Mouse (Mus musculus): ENCODE measurements around the gene Runx1.

Gene Runx1

DNA sequence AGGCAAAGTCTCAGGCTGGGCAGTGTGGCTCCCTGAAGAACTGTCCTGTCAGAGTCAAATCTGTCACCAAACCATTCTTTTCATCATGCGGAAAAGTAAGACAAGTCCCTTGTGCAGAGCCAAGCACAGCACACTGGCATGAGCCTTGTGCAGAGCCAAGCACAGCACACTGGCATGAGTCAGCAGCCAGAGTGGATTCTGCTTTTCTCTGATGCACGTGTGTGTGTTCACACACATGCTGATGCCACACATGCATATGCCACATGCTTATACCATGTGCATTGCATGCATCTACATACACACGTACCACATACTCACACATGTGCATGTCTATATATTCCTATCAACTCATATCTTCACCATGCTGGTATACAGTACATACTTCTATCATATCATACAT, 174.7 kb downstream of the Runx1 start:
- no peak for DNase-seq

DNA sequence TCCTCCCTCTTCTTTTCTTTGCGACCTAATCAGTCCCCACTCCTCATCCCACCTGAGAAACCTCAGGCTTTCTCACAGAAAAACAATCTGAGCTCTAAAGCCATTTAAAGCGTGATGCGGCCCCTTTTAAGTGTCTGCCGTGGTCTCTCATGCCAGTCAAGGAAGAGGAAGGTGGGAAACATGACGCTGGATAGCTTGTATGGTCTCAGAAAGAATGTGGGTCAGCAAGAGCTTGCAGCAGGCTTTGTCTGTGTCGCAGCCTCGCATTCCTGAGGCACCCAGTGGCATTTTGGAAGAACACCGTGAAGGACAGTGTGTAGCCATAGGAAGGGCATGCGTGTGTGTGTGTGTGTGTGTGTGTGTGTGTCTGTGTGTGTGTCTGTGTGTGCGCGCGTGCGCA, 179.8 kb downstream of the Runx1 start:
- no peak for DNase-seq

DNA sequence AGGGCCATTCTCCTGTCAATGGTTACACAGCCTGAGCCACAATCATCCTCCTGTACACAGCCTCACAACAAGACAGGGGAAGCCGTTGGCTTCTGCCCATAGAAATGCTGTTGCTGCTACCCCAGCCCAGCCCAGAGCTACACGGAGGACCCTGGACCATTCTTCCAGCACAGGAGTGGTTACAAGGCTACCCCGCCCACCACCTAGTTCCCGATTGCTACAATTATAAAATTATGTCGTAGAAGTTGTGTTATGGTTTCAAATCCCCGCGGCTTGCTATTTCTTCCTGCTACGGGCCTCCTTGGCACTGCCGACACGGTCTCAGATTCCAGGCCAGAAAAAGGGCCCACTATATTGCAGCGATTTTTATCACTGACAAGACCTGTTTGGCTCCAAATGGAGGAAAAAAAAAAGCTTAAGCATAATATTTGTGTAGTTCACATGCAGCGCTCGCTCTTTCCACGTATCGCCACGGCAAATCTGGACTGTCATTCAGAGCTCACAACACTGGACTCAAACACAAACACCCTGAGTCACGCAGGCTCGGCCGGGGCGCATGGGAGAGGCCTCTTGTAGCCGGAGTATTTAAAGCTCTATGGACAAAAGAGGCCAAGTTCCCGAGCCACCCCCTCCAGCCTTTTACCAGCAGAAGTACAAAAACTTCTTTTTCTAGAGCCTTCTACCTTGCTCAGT, 180.4 kb downstream of the Runx1 start:
- DNase-seq: no peak

DNA sequence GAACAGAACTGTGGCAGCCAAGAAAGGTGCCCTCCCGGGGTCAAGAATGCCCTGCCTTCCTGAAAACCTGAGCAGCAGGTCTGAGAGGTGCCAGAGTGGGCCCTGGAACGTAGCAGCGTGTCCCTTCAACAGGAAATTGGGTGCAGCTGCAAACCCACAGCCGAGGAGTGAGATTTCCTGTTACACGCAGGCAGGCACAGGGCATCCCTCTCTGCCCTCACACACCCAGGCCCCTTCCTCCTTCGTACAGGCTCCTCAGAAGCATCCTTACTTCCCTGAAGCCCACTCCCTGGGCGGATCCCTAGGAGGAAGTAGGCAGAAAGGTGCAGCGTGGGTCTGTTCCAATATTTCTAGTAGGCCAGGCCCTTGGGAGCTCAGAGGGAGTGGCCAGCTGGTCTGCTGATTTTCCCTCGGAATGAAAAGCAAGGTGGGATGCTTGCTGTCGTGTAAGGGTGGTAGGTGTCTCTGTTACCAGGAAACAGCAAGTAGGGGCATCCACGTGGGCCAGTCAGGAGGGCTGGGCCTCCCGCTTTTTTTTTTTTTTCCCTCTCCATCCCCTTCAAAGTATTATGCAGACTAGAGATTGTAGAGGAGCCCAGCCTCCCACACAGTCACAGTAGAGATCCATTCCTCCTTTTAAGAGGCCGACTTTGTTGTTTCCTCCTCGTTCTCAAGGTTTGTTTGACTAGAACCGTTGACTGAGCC, 181.1 kb downstream of the Runx1 start:
- DNase-seq: no peak

DNA sequence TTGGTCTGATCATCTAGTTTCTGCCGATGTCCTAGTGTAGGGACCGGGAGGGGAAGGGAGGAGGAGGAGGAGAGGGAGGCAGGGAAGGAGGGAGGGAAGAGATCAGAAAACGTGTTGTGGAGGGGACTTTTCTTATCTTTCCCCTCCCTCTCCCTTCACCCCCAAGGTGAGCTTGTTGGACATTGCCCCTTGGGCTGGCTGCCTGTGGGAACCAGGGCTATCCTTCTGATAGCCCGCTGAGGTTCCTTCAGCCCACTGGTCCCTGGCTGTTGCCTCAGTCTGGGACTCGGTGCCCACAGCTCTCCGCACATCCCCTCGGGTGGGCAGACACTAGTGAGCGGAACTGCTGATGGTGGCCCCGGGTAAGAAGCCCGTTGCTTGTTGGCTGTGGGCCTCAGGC, 181.6 kb downstream of the Runx1 start:
- no peak for DNase-seq

DNA sequence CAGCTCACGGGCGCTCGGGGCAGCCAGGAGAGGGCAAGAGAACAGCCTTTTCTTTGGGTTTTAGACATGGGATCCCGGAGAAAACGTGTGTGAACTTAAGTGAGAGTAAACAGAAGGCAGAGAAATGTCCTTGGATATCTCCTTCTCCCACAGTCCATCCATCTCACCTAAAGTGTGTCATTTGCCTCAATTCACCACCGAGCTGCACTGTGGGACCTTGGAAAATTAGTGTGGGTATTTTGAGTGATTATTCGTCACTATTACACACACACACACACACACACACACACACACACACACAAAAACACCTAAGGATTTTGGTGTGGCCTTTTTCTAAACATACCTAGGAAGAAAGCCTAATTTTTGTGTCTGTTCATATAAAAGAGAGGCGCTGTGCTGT, 183.7 kb downstream of the Runx1 start:
- DNase-seq: no peak

DNA sequence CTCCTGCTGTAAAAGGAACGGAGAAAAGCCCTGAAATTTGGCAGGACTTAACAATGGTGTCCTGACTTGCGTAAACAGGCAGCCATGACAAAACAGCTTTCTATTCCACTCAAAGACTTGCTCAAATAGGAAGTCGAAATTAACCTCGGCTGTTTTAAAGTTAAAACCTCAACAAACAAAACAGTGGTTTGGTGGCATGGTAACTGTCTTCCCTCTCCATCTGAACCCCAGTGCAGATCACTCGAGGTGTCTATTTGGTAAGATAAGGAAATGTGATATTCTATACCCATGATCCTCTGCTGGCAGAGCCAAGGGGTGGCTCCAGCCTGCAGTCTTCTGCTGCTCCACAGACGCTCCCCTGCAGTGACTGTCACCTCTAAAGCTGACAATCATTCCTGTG, 184.9 kb downstream of the Runx1 start:
- no peak for DNase-seq

DNA sequence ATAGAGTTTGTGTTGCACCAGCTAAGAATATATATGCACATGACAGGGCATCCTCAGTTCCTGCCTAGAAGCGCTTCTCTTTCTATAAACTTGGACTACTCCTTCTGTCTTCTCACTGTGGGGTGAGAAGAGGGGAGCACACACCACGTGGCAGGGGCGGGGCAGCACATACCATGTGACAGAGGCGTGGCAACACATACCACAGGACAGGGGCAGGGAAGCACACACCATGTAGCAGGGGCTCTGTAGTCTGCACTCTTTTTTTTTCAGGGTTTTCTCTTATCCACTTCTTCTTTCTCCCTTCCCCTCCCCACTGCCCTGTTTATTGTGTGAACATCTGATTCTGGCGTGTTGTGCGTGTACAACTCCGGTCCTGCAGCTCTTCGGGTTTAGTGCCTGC, 186.9 kb downstream of the Runx1 start:
- DNase-seq: no peak

DNA sequence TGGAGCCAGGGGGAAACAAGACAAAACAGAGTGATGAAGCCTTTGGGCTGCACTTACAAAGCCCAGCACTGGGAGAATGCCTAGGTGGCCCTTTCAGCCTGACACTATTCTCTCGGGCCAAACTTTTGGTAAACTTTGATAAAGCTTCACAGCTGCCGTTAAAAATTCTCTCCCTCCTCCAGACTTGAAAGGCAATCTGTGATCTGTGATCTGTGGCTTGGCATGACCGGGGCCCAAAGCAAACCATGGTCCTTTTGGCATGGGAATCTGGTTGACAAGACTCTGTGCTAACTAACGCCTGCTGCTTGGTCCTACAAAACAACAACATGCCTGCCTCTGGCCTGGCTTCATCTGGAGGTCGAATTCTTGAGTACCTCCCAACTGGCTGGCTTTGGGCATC, 188.9 kb downstream of the Runx1 start:
- no peak for DNase-seq

DNA sequence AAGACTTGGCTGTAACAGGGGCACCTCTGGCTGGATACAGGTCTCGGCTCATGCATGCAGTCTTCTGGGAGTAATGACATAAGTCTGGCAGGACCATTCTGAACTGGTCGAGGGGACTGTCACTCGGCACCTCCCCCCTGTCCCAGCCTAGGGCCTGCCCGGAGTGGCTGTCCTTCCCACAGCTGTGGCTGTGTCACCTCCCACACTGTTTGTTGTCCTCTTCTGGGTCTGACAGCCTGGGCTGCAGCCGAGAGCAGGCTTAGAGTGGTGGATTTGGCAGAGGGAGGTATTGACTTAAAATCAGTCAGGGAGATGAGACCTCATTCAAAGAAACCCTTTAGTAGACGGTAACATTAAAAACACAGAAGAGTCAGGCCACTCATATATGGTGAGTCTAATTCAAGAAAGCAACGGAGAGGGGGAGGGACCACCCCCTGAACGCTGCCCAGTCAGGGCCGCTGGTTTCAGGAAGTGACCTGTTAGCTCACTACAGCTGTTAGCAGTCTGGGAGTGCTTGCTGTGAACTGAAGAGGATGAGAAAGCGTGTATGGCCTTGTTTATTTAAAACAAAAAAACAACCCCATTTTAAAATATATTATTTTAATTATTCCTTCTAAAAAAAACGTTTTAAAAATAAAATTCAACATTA, 193.7 kb downstream of the Runx1 start:
- DNase-seq: no peak

DNA sequence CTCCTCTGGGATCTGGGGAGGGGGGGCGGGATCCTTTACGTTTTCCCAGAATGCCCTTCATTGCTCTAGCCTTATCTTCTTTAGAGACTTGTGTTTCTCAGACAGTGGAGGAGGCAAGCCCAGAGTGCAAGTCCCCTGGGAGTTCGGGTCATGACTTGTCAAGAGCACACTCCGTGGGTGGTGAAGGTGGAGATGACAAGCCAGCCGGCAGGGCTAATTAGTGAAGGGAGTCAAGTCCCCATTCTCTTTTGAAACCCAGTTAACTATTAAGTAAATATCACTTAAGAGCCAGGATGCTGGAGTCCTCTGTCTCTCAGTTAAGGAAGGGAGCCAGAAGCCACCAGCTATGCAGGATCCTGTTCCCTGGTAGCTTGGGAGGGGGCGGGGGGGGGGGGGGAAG, 194.3 kb downstream of the Runx1 start:
- DNase-seq: no peak

DNA sequence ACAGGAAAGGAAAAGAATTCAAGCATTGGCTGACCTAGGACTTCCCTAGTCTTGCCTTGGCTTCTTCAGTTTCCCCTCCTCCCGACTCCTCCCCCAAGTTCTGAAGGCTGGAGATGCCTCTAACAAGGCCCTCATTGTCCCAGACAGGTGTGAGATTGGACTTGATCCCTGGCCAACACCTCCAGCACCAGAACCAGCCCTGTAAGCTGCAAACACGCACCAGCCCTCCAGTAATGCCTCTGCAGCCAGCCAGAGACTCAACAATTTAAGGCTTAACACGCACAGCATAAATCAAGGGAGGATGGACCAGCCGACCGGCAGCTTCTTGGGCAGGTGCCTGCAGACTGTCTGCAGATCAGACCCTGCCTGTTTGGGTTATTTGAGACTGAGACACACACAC, 195.0 kb downstream of the Runx1 start:
- no peak for DNase-seq

DNA sequence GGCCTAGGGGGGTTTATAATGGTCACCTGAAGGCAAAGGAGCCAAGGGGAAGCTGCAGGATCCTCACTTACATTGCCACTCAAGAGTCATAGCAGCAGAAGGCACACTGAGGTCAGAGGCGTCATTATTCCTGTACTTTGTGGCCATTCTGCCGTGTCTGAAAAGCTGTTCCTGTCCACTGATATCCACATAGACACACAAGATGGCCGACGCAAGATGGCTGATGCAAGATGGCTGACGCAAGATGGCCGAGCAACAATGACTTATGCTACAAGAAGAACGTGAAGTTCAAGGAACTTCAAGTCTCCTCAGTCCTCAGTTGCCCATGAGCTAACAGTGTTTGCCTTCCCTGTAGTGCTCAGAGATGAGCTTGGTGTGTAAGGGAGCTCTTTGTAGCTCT, 196.1 kb downstream of the Runx1 start:
- DNase-seq: no peak

DNA sequence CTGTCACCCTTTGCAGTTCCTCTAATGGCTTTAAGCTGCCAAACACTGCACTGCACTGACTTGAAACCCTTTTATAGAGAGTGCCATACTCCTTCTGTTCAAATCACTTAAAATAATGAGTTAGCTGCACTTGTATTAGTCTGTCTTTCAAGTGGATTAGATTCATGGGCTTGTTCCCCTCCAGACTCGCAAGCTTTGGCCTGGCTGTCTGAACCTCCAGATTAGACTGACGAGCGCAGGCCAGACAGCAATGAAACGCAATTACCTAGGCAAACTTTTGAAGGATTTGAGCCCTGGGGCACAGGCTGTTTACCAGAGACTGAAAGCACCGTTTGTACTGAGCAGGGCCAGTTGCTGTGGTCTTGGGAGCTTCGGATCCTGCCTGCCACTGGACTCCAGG, 198.7 kb downstream of the Runx1 start:
- DNase-seq: no peak

DNA sequence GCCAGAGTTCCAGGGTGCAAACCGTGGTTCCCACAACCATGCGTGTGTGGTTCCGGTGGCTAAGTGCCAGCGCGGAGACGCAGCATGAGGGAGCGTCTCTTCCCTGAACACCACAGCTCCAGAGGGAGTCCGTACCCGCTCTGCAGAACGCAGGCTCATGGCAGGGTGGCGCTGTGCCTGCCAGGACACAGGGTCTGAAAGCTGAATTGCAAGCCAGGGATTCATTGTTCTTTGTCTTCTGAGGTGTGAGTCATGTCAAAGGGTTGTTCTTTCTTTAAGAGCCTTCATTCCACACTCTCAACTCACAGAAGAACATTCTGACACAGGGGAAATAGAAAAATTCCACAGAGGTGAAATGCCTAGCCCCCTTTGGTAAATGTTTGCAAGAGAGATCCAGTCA, 202.0 kb downstream of the Runx1 start:
- DNase-seq: no peak

DNA sequence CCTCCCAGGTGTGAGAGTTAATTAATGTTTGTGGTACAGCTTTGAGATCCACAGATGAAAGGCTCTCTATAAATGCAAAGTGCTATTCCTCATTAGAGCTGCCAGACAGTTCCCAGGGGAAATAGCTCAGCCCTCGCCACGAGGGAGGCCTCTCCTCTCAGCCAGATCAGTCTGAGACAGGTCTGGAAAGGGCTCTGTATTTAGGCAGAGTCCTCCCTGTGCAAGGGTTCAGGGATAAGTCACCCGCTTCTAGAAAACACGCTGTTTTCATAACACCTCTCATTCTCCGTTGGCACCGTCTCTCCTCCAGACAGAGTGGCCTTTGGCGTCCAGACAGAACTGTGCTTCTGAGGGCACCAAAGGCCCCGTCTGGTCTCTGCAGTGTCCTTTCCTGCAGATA, 204.1 kb downstream of the Runx1 start:
- DNase-seq: no peak

DNA sequence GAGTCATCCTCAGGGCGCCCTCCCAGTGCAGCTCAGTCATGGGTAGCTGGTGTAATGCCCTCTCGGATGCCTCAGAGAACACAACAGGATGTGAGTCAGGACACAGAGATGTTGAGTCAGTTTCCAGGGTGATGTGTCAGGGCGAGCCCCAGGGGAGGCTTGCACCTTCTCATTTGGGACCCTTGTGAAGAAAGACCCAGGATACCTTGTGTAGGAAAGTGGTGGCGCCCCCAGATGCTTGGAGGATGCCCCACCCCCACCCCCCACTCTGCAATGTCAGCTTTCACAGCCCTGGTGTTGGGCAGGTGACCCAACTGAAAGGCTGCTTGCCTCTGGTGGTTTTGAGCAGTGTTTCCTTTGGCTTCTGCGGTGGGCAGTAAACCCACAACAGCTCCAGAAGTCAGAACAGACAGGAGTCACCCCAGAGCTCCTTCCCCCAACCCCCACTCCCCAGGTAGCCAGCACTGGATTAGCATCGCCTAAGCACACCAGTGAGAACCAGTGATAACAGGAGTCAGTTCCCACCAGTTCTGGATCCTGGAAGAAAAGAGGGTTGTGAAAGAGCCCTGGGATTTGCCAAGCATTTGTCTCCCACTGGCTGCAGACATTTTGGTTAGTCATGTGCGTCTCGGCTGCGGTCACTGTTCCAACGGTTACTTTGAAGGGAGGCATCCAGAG, 205.0 kb downstream of the Runx1 start:
- DNase-seq: no peak

DNA sequence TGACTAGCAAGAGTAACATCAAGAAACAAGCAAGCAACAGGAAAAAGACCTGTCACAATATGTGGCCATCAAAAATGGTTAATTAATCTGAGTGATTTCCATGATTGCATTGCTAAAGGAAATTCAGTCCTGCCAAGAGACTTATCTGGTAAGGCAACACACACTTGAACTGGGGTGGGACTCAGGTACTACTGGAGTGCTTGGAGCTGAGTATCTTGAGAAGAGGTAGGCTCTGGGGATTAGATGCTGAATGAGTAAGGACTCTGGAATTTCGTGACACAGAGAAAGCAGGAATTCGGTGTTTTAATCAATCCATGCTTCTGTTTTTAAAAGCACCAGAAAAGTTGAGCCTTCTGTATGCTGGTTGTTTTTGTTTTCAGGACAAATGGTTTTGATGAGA, 209.1 kb downstream of the Runx1 start:
- no peak for DNase-seq

DNA sequence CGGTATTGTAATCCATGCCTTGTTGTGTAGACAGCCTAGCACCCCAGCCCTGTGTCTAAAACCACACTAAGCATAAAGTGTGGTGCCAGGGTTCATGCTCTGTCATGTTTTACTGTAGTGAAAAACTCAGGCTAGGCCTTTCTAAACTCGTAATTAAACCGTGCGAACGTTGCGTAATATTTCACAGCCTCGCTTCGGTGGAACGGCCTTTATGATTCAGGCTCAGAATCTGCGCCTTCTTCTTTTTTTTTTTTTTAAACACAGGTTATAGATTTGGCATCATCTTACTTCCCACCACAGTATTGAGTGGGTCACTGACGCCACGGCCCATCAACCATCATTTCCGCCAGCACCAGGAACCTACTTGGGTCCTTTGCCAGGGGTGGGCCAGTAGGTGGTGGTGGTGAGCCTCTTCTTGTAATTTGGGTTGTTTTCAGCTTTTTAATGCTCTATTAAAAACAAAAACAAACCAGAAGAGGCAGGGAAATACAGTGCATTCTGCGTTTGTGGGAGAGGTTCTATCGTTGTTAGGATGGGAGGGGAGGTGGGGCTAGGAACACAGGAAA, 210.6 kb downstream of the Runx1 start:
- DNase-seq: no peak

DNA sequence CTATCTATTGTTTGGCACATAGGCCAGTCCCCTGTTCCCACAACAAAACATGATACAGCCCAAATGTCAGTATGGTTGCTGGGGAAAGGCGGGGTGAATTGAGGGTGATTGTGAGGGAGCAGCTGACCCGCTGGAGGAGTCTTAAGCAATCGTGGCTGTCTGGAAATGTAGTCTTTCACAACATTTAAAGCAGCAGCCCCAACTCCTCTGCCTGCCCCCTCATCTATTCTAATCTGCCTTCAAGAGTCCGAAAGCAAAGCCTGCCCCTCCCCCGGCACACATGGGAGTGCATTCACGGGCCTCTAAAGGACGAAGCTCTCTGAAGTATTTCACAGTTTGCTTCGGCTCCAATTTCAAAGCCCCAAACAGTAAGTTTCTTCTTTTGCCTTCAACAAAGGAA, 213.4 kb downstream of the Runx1 start:
- no peak for DNase-seq

DNA sequence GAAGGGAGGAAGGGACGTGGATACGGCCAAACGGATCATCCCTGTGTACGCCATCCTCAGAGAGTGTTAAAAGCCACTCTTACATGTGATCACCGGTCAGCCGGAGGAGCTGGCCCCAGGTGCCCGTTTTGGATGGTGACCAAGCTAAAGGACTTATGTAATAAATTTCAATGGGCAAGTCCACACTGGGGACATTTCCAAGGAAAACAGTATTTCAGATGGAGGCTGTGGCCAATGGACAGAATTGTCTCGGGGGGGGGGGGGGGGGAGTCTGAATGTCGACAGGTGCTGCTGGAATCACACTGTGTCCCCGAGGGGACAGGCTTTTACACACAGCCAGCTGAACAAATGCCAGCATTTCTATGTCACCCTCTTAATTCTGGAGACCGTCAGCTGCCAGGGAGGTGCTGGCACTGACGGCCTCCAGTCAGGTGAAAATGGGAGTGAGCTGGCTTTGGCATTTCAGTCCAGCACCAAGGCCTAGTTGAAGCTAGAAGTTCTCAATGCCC, 214.3 kb downstream of the Runx1 start:
- peak; percentile 60 to 62 for DNase-seq

DNA sequence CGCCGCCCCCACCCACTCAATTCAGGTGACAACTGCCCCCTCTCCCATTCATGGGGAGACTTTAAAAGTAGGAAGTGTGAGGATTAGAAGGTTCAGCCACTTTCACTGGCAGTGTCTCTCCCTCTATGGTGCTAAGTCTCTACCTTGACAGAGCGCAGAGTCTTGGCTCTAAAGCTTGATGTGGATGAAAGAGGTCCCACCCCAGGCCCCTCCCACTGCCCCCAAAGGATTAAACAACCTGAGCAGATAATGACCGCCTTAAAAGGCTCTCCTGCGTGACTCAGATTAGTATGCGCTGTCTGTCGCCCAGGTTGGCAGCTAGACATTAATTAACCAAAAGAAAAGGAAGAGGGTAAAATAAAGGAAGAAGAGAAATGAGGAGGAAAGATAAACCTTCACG, 215.5 kb downstream of the Runx1 start:
- no peak for DNase-seq

DNA sequence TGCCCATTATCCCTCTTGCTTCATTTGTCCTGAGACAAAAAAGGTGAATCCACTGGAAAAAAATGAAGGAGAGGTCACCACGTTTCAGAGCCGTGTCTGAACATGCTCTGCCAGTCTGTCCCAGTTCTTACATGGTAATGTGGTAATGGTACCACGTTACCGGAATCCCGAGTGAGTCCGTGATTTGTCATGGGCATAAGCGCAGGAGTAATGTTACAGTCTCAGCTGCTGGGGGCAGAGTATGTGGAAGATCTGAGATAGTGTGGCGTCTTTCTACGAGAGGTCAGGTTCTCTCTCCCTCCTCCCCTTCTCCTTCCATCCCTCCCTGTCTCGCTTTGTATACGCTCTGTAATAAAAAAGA, 216.3 kb downstream of the Runx1 start:
- DNase-seq: no peak

All from cerebellum, postnatal 36 days (tissue).